Mouse (Mus musculus) heart, embryonic 12.5 days (tissue): Measurements from ENCODE around the gene Jaml. TPM values are rescaled to one million over a fixed set of nuclear protein-coding genes. Genes with fewer than 3 reads are reported as not detected.

ENCODE experiments used
- ATAC-seq: fragments of 200-750 bp; cut with Nextera tagmentation; 2 replicates; pipeline ENCODE4 v1.8.0; 2017; ENCODE audit warnings: moderate TSS enrichment, moderate library complexity; ENCODE audit not compliant: insufficient number of reproducible peaks, low FRiP score
- H3K27ac ChIP-seq: fragments of 300-500 bp; sonication (generic); 2 replicates; pipeline ENCODE4 v1.5.1; 2016; ENCODE audit warnings: mild to moderate bottlenecking, moderate library complexity; ENCODE audit not compliant: poor library complexity, severe bottlenecking
- H3K27me3 ChIP-seq: fragments of 300-500 bp; sonication (generic); replicated peaks from 2 replicates; pipeline ENCODE4 v1.6.1; 2016; ENCODE audit warnings: mild to moderate bottlenecking, moderate library complexity
- H3K36me3 ChIP-seq: fragments of 300-500 bp; sonication (generic); 2 replicates; pipeline ENCODE4 v1.6.1; 2016; ENCODE audit warnings: mild to moderate bottlenecking, moderate library complexity
- H3K4me1 ChIP-seq: fragments of 300-500 bp; sonication (generic); replicated peaks from 2 replicates; pipeline ENCODE4 v1.6.1; 2016; ENCODE audit warnings: mild to moderate bottlenecking
- H3K4me2 ChIP-seq: fragments of 300-500 bp; sonication (generic); 2 replicates; pipeline ENCODE4 v1.6.1; 2016; ENCODE audit warnings: mild to moderate bottlenecking, moderate library complexity
- H3K4me3 ChIP-seq: fragments of 300-500 bp; sonication (generic); 2 replicates; pipeline ENCODE4 v1.5.1; 2016; ENCODE audit warnings: mild to moderate bottlenecking
- H3K9ac ChIP-seq: fragments of 300-500 bp; sonication (generic); 2 replicates; pipeline ENCODE4 v1.6.1; 2016; ENCODE audit warnings: mild to moderate bottlenecking, moderate library complexity
- H3K9me3 ChIP-seq: fragments of 300-500 bp; sonication (generic); replicated peaks from 2 replicates; pipeline ENCODE4 v1.6.1; 2016; ENCODE audit warnings: mild to moderate bottlenecking, moderate library complexity
- WGBS: fragments of 180-500 bp; shearing (Covaris S2); methylation state at CpG from one replicate; pipeline ENCODE4 v1.1.7; 2016; 5-methylcytosine and 5-hydroxymethylcytosine counted together
- polyA plus RNA-seq: library from polyadenylated mRNA; unstranded; fragments of >200 nt; fragmentation: Nextera tagmentation; extraction: Ambion mirVana; gene quantifications from 2 replicates; pipeline ENCODE4 v1.2.1, GENCODE M21; 2016

The Jaml gene
- polyA plus RNA-seq, 1 experiment from 2014 or later: 0.51 TPM

DNA sequence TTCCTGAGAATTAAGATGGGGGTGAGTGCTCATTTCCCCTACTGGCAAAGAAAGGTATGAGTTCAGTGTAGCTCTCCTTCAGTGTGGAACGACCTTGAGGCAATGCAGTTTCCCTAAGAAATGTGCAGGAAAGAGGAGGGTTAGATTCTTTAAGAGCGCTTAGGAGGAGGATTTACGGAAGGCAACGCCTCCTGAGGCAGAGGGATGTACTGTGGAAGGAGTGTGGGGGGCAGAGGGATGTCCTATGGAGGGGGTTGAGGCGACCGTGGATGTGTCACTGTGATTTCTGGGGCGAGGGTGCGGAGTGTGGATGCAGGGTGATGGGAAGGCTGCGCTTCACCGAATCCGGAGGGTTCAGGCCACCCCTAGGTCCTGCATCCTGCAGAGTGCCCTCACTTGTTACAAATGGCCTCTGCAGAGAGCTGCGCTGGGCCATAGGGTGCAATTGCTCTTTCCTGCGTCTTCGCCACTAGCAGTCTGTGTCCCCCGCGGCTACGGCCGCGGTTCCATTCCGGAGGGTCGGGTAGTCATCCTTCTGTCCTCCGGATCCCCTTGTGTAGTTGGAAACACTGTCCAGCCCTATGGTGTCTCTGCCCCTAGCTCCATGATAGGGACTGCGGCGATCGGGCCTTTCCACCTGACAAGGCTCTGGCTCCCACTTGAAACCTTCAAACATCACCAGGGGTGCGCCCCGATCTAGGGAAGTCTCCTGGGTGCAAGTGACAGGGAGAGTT lies 66.7 kb downstream of the Jaml start:
- H3K27me3 ChIP-seq: peaks cover 92% of the 10 kb centered on the region
- whole genome bisulfite sequencing: 6% methylated on average over 27 of the region's 27 CpGs
- H3K9me3 ChIP-seq: no peaks in the 10 kb centered on the region
- no peak for ATAC-seq
- peak overlapping the region; percentile 31 for H3K4me3 ChIP-seq
- H3K9ac ChIP-seq: peak overlapping the region; percentile 16; the same call in 1 of the 2 replicates
- peak overlapping the region; percentile 82 for H3K4me2 ChIP-seq
- no peaks in the 10 kb centered on the region for H3K36me3 ChIP-seq
- no peak overlapping the region for H3K27ac ChIP-seq
- peaks cover 10% of the 10 kb centered on the region; the same call in 1 of the 2 replicates for H3K4me1 ChIP-seq

DNA sequence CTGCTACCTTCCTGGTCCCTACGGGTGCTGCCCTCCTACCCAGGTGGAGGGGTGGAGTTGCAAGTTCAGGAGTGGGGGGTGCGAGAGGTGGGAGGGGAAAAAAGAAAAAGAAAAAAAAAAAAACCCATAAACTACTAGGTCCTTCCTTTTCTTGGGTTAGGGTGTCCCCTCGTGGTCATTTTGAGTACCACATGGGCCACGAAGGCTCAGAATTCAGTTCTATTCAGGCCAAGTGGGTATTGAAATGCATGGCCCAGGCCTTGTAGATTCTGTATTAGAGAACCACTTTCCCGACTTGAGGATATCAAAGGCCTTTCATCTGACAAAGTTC lies 67.2 kb downstream of the Jaml start:
- H3K27ac ChIP-seq: no peak overlapping the region
- WGBS: 2% methylated on average over 5 of the region's 5 CpGs
- H3K36me3 ChIP-seq: no peaks in the 10 kb centered on the region
- H3K4me1 ChIP-seq: peaks cover 8% of the 10 kb centered on the region; the same call in 1 of the 2 replicates
- no peaks in the 10 kb centered on the region for H3K9me3 ChIP-seq
- ATAC-seq: no peak
- H3K4me3 ChIP-seq: peak overlapping the region; percentile 31
- peak overlapping the region; percentile 82 for H3K4me2 ChIP-seq
- H3K27me3 ChIP-seq: peaks cover 90% of the 10 kb centered on the region
- peak overlapping the region; percentile 16; the same call in 1 of the 2 replicates for H3K9ac ChIP-seq

DNA sequence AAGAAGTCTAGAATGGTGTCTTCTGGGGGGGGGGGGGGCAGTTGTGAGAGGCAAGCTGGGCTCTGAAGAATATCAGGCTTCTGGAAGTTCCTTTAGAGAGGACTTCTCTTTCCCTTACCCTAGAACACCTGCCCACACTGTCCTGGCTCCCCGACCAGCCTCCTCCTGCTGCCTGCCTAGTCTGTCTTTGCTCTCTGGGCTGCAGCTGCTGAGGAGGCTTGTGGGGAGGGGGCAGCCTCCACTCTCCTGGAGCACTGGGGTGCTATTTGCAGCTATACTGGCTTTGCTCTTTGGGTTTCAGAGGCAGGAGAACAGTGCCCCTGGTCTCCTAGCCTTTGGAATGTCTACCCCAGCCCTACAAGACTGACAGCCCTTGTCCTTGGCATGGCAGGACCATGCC lies 72.0 kb downstream of the Jaml start:
- Histone ChIP-seq H3K36me3 (no peaks in the 10 kb centered on the region), H3K4me1 (no peaks in the 10 kb centered on the region), H3K27me3 (peaks cover 62% of the 10 kb centered on the region), H3K4me3 (no peak overlapping the region), H3K9ac (no peak overlapping the region), H3K27ac (no peak overlapping the region), H3K4me2 (no peak overlapping the region), H3K9me3 (no peaks in the 10 kb centered on the region)
- 56% methylated on average over 1 of the region's 1 CpGs for WGBS
- no peak for ATAC-seq

DNA sequence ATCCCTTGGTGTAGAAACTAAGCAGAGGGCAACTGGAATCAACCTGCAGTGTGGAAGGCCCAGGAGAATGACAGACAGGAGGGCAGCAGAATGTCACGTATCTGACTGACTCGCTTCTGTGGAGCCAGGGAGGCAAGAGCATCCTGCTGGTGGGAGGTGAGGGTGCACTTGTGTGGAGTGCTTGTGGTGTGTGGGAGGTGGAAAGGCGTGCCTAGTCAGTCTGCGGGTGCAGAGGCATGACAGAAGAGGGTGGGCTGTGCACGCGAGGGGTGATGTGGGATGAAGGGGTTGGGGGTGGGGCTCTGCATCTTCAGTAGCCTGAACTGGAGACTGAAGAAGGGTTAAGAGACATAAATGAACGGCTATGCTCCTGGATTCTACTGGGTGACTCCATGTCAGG lies 74.4 kb downstream of the Jaml start:
- H3K27me3 ChIP-seq: peaks cover 42% of the 10 kb centered on the region
- H3K27ac ChIP-seq: no peak overlapping the region
- WGBS: 70% methylated on average over 7 of the region's 7 CpGs
- no peak overlapping the region for H3K9ac ChIP-seq
- H3K4me2 ChIP-seq: no peak overlapping the region
- H3K4me1 ChIP-seq: no peaks in the 10 kb centered on the region
- H3K9me3 ChIP-seq: peaks cover 7% of the 10 kb centered on the region; the same call in 1 of the 2 replicates
- ATAC-seq: no peak
- H3K4me3 ChIP-seq: no peak overlapping the region
- H3K36me3 ChIP-seq: no peaks in the 10 kb centered on the region

Other genes with a start within 250 kb of the Jaml start
- 11.9 and 12.0 TPM in 2 replicates for gene Kmt2a, start 197.9 kb upstream of the Jaml start, polyA plus RNA-seq
- gene Atp5l, start 158.4 kb upstream of the Jaml start, polyA plus RNA-seq: 924 and 963 TPM in 2 replicates
- 18.9 and 21.6 TPM in 2 replicates for gene Ube4a, start 113.6 kb upstream of the Jaml start, polyA plus RNA-seq
- gene Cd3g, start 98.8 kb upstream of the Jaml start, polyA plus RNA-seq: 0.35 TPM in 1 of 2 replicates, not detected in the other
- gene Cd3d, start 97.4 kb upstream of the Jaml start, polyA plus RNA-seq: not detected in 2 replicates
- gene Cd3e, start 69.6 kb upstream of the Jaml start, polyA plus RNA-seq: not detected in 2 replicates
- 0.92 and 0.96 TPM in 2 replicates for gene Mpzl2, start 39.4 kb upstream of the Jaml start, polyA plus RNA-seq
- 2.1 and 2.2 TPM in 2 replicates for gene Mpzl3, start 24.0 kb upstream of the Jaml start, polyA plus RNA-seq
- 1.2 and 2.1 TPM in 2 replicates for gene Scn2b, start 38.6 kb downstream of the Jaml start, polyA plus RNA-seq
- 0.62 and 0.91 TPM in 2 replicates for gene Scn4b, start 59.2 kb downstream of the Jaml start, polyA plus RNA-seq
- gene BC049352, start 102.8 kb downstream of the Jaml start, polyA plus RNA-seq: not detected in 2 replicates
- gene Tmprss4, start 124.9 kb downstream of the Jaml start, polyA plus RNA-seq: not detected in 2 replicates
- gene Il10ra, start 190.0 kb downstream of the Jaml start, polyA plus RNA-seq: 0.63 and 0.74 TPM in 2 replicates
- 0.09 TPM in 1 of 2 replicates, not detected in the other for gene Tmprss13, start 239.9 kb downstream of the Jaml start, polyA plus RNA-seq